Mouse (Mus musculus): ENCODE measurements at regions not wholly inside any gene's neighbourhood (a gene's known extent, or its start where the extent isn't known, plus 50 kb on each side); places are given as distances from the start of the nearest gene placed in this dataset.

- DNase-seq, result no peak
- intact Hi-C loops (cut with DNase I; ENCODE audit: low total_unique reads), result no loop called here
These were observed 745.9 kb downstream of the Tmem182 start for GRCm38 (mm10) chr1:41551271-41551670.

GRCm38 (mm10) chr1:41555607-41556006, 750.2 kb downstream of the Tmem182 start:
- peak; percentile 22 for DNase-seq

GRCm38 (mm10) chr1:41559101-41559665, 753.8 kb downstream of the Tmem182 start:
- intact Hi-C loops (cut with DNase I; ENCODE audit: low total_unique reads), result no loop called here

More at GRCm38 (mm10) chr1:41555607-41556006, 750.2 kb downstream of the Tmem182 start:
- intact Hi-C loops (cut with DNase I; ENCODE audit: low total_unique reads), result no loop called here

GRCm38 (mm10) chr1:41559991-41560390, 754.6 kb downstream of the Tmem182 start:
- no peak for DNase-seq
- intact Hi-C loops (cut with DNase I; ENCODE audit: low total_unique reads), result no loop called here

More at GRCm38 (mm10) chr1:41559101-41559665, 753.8 kb downstream of the Tmem182 start:
- DNase-seq, result no peak

GRCm38 (mm10) chr1:41603471-41603870, 798.1 kb downstream of the Tmem182 start:
- DNase-seq, result no peak
- intact Hi-C loops (cut with DNase I; ENCODE audit: low total_unique reads), result no loop called here

GRCm38 (mm10) chr1:41604996-41605747, 799.8 kb downstream of the Tmem182 start:
- intact Hi-C loops (cut with DNase I; ENCODE audit: low total_unique reads), result no loop called here
- DNase-seq, result no peak

GRCm38 (mm10) chr1:41605748-41606131, 800.3 kb downstream of the Tmem182 start:
- intact Hi-C loops (cut with DNase I; ENCODE audit: low total_unique reads), result no loop called here
- DNase-seq, result no peak

GRCm38 (mm10) chr1:41610783-41611182, 805.4 kb downstream of the Tmem182 start:
- intact Hi-C loops (cut with DNase I; ENCODE audit: low total_unique reads), result no loop called here
- no peak for DNase-seq

GRCm38 (mm10) chr1:41651804-41652203, 846.4 kb downstream of the Tmem182 start:
- intact Hi-C loops (cut with DNase I; ENCODE audit: low total_unique reads), result no loop called here
- no peak for DNase-seq

GRCm38 (mm10) chr1:41652210-41652609, 846.8 kb downstream of the Tmem182 start:
- no peak for DNase-seq
- intact Hi-C loops (cut with DNase I; ENCODE audit: low total_unique reads), result no loop called here

- intact Hi-C loops (cut with DNase I; ENCODE audit: low total_unique reads), result no loop called here
- DNase-seq, result peak; percentile 36
These were observed 847.4 kb downstream of the Tmem182 start for GRCm38 (mm10) chr1:41652646-41653427.

- no peak for DNase-seq
- intact Hi-C loops (cut with DNase I; ENCODE audit: low total_unique reads), result no loop called here
These were observed 868.7 kb downstream of the Tmem182 start for GRCm38 (mm10) chr1:41674086-41674485.

- DNase-seq, result no peak
- intact Hi-C loops (cut with DNase I; ENCODE audit: low total_unique reads), result no loop called here
These were observed 869.9 kb downstream of the Tmem182 start for GRCm38 (mm10) chr1:41675345-41675744.

- no peak for DNase-seq
- intact Hi-C loops (cut with DNase I; ENCODE audit: low total_unique reads), result no loop called here
These were observed 900.3 kb downstream of the Tmem182 start for GRCm38 (mm10) chr1:41705692-41706091.

GRCm38 (mm10) chr1:41742644-41743331, 937.4 kb downstream of the Tmem182 start:
- intact Hi-C loops (cut with DNase I; ENCODE audit: low total_unique reads), result no loop called here
- DNase-seq, result no peak

GRCm38 (mm10) chr1:41743332-41743710, 937.9 kb downstream of the Tmem182 start:
- intact Hi-C loops (cut with DNase I; ENCODE audit: low total_unique reads), result no loop called here
- no peak for DNase-seq

- intact Hi-C loops (cut with DNase I; ENCODE audit: low total_unique reads), result no loop called here
- DNase-seq, result no peak
These were observed 939.1 kb downstream of the Tmem182 start for GRCm38 (mm10) chr1:41744531-41744930.

- intact Hi-C loops (cut with DNase I; ENCODE audit: low total_unique reads), result no loop called here
- no peak for DNase-seq
These were observed 936.2 kb upstream of the Pou3f3 start for GRCm38 (mm10) chr1:41759366-41759765.

All from gastrocnemius, postnatal 14 days (tissue).